Mouse (Mus musculus): ENCODE results near the gene Abcc5.

Gene Abcc5

DNA sequence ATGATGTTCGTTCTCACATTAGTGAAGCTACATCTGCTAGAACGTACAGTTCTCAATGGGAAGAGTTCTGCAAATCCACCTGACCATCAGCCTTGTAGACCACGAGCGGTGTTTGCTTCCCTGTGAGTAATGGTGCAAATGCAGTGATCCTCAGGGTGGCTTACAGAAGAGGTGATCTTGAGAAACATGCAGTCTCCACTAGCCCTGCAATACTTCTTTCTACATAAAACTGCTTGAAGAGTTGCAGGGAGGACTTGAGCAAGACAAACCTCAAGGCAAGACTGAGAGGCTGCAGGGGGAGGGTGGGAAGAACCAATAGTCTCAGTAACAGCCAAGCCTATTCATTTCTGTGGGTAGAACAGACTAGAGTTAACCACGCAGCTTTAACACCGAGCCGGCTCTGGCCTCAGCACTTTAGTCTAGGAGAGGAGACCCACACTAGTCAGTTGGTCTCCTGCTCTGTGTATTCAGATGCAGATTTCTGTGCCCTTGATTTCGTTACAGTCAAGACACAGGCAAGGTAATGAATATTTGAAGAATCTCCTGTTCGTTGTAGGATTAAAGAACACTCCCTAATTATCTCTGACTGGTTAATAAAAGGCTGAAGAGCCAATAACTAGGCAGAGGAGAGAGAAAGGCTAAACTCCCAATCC is 66.4 kb downstream of the Abcc5 start:
- no peak for DNase-seq (ENCODE audit: low spot score)

DNA sequence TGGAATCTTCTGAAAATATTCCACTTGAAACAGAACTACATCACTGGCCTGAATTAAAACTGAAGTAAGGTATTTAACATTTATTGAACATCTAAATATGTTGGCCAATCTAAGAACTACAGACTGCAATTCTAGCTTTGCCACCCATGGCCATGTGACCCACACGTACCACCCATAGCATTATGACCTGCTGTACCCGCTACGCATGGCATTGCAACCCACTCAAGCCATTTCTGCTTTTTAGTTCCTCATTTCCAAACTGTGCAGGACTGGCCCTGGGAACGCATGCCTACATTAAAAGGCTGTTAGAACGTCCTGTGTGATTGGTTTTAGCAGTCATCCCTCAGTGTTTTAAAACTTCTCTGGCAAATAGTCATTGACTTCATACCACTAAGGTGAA is 68.4 kb downstream of the Abcc5 start:
- no peak for DNase-seq (ENCODE audit: low spot score)

DNA sequence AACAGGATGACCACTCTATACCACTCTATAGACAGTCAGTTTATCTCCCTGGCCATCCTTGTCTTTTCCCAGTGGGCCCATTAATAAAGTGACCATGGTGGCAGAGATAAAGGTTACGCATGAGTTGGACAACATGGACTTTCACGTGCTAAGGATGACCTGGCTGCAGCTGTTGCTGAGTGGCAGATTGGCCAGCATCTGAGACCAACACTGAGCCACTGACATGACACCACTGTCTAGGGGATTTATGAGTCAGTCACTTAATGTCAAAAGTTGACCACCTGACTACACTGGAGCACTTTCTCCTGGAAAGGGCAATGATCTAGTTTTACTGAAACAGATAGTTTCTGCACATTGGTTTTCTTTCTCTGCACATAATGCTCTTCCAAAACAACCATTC is 71.4 kb downstream of the Abcc5 start:
- DNase-seq (ENCODE audit: low spot score): no peak

DNA sequence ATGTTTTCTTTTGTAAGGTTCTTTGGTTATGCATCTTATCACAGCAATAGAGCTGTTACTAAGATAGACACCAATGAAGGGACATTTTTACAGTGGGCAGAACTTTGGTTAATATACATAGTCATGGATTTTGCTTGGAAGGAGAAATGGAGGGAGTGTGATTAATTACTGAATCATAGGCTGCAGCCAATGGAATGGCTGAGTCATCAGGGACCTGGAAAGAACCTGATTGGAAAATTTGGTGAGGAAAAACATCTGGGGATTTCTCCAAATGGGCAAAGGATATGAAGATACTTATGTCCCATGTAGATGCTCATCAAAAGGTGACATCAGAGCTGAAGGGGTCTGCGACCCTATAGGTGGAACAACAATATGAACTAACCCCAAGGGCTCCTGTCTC is 72.2 kb downstream of the Abcc5 start:
- no peak for DNase-seq (ENCODE audit: low spot score)

DNA sequence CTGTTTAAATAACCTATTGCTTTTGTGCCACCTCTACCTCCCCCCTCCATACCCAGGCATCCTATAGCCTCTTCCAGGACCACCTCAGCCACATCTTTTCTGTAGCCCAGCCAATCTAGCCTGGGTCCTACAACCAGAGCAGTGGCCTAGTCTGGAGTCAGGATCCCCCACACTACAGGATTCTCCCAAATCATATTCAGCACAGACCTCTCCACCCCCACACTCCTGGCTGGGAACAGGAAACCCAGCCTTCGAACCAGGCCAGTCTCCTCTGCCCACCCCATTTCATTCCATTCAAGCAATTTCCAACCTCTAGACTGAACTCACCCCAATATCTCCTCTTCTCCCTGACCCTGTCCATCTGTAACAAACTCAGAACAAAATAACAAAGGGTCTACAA is 80.7 kb downstream of the Abcc5 start:
- no peak for DNase-seq (ENCODE audit: low spot score)

DNA sequence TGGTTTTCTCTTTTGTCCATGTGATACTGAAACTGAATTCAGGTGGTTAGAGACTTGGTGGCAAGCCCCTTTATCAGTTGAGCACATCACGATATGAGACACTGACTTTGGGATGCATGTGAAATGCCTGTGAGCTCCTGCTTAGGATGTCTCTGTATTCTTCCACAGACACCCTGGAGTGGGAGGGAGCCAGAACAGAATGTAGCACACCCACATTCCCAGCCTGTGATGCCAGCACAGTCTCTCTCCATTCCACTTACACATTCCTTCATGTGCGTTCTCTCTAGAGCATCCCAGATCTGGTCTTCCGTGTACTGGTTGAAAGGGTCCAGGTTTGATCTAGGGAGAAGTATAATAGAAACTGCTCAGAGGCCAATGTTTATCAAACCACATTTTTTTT is 87.6 kb downstream of the Abcc5 start:
- DNase-seq (ENCODE audit: low spot score): peak; percentile 45

DNA sequence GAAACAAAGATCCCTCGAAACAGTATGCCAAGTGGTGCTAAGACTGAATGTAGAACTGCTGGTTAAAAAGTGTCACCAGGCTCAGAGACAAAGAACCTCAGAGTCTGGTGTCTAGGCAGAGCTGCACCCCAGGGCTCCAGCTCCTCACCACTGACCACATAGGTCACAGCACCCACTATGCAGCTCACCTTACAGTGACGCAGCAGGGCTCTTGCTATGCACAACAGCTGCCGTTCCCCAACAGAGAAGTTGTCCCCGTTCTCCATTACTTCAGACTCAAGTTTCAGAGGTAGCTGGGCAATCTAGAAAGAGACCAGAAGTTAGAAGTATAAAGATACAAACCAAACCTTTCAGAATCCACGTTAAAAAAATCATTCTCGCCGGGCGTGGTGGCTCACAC is 91.3 kb downstream of the Abcc5 start:
- no peak for DNase-seq (ENCODE audit: low spot score)

DNA sequence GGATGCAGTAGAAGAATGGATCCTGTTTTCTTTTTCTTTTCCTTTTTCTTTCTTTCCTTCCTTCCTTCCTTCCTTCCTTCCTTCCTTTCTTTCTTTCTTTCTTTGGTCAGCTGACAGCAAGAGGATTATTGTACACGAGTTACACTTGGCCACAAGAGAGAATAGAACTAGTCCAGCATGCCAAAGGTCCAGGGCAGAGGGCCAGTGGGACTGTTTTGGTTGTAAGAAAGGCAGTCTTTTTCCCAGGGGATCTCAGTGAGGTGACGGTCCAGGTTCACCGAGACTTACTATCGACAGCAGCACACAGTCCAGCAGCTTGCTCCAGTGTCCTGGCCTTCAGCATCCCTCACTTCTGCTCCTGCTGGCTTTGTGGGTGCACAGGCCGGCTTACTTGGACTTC is 97.9 kb downstream of the Abcc5 start:
- DNase-seq (ENCODE audit: low spot score): no peak

DNA sequence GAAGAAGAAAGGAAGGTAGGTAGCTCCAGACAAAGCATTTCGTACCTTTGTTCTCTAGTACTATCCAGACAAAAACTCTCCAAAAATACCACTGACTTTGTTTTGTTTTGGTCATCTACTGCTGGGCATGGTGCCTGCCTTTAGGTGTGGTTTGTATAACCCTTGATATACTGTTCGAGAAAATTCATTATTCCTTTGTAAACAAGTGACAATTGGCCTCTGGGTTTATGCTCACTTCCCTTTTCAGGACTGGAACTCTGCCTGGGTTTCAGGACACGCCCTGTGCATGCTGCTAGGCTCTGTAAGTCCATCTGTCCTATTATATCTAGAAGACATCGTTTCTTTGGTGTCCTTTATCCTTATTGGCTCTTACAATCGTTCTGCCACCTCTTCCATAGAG is 100.9 kb downstream of the Abcc5 start, which contains the start of gene Cyp2ab1:
Gene Cyp2ab1, minus strand, starts transcription at position 119 of the 400 bp plus-strand sequence.
- no peak for DNase-seq (ENCODE audit: low spot score)

DNA sequence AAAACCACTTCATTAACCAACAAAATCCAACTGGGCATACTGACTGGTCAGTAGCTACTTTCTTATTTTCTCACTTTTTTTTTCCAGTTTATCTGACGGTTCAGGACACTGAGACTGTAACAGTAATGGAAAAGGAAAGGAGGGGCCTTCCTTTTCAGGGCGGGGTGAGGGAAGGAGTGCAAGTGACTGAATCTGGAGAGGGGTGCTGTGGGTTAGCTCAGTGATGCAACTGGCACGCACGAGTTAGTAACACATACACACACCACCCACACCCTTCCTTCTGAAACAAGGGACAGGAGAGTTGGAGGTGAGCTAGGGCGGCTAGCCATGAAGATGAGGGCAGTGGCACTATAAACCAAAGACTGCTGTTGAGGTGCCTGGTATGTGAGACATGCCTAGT is 102.3 kb downstream of the Abcc5 start:
- no peak for DNase-seq (ENCODE audit: low spot score)

DNA sequence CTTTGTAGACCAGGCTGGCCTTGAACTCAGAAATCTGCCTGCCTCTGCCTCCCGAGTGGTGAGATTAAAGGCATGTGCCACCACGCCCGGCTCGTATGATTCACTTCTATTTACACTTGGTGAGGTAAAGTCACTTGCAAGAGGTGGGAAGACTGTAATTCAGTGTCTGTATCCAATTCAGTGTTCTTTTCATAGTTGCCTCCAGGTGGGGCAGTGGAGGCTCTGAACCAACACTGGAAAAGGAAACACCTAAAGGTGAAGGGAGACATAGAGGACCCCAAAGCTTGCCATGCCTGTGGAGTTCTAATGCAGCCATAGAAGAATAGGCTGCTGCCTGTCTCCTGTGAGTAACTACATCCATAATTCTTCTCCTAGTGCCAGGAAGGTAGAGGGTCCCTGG is 103.9 kb downstream of the Abcc5 start:
- DNase-seq (ENCODE audit: low spot score): no peak

DNA sequence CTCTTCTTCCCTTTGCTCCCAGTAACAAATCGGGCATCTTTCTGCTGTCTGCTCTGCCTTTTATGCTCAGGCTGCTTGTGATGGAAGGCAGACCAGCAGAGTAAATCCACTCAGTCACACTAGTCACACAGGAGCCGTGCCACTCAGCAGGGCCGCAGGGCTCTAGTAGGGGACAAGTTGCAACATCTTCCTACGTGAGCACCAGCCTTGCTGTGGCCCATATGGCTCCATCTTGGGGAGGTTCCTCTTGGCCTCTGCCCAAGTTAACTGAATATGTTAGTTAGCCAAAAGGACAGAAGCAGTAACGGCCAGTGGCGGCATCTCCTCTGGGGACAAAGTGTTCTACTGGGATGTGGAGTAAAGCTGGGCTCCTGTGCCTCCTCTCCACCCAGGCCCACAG is 109.4 kb downstream of the Abcc5 start:
- no peak for DNase-seq (ENCODE audit: low spot score)

DNA sequence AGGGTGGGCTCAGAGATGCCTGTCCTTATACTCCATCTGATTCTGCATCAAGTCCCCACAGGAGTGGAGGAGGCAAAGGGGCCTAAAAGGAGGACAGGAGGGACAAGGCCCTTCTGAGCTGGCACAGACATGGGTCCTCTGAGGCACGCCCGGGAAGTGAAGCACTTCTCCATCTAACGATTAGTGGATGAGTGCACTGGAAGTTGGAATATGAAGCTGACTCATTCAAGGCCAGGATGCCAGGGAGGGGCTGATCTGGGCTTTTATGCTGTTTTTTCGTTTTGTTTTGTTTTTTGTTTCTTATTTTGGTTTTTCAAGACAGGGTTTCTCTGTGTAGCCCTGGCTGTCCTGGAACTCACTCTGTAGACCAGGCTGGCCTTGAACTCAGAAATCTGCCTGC is 110.9 kb downstream of the Abcc5 start:
- DNase-seq (ENCODE audit: low spot score): no peak

DNA sequence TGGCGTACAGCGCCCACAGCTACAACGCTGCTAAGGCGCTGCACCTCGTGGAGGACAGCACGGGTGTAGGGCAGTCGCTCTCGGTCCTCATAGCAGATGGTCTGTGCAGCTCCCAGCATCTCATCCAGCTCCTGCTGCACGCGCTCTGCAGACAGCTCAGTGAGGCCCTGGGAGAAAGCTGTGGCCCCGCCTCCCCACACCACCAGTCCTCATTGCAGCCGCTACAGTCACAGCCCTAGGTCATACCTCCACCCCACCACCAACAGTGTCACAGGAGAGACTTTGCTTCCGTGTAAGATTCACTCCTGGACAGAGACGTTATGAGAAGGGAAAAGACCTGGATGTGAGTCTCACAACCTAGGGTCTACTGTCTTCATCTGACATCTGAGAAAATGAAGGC is 113.9 kb downstream of the Abcc5 start:
- no peak for DNase-seq (ENCODE audit: low spot score)

DNA sequence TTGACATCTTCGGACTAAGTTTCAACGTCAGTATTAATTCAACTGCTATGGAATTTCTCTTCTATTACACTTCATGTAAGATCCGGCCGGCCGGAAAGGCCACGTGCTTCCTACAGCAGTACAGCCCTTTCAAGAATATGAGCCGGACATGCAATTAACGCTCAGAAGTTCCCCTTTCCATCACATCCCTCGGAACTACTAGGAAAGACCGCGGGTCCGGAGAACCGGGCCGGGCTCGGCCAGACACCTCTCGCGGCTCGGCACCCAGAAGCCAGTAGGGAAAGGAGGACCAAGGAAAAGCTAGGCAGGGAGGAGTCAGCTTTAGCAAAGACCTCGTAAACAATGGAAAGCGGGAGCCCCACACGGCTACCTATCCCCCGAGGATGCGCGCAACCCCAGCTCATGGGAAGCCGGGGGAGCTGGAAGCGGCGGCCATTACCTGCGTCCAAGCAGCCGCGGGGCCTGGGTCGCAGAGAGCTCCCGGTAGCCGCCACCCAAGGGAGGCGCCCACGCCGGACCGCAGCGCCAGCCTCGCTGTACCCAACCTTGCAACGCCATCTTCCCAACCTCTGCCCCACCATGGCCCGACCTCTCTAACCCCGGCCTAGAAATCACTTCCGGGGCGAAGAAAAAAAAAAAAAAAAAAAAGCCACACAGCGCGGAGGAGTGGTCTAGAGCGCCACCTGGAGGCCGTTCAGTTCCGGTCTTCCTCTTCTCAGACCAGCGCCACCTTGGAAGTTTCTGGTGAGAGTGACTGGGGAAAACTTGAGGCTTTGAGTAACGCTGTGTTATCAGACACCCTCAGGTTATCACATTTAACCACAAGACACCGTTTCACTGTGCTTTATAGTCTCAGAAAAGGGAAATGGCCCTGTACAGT is 124.2 kb downstream of the Abcc5 start, which contains the start of gene Parl:
Gene Parl, minus strand, starts transcription at position 618 of the 880 bp plus-strand sequence.
- peak; percentile 46 for DNase-seq (ENCODE audit: low spot score)

DNA sequence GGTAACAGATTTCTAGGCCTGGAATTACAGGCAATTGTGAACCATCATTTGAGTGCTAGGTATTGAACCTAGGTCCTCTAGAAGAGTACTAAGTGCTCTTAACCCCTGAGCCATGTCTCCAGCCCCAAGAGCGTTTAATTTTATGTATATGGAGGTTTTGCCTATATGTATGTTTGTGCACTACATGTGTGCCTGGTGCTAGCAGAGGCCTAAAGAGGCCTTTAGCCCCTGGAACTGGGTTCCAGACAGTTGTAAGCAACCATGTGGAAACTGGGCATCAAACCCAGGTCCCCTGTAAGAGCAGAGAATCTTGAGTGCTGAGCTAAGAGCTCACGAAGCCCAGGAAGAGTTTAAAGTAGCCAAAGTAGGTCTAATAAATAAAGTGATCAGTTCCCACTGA is 126.1 kb downstream of the Abcc5 start:
- DNase-seq (ENCODE audit: low spot score): no peak

Data from layer of hippocampus, adult 9-10 months (tissue).